Mouse (Mus musculus): ENCODE results near the gene Dock10.

Gene Dock10

GRCm38 (mm10) chr1:80616671-80617070 lies 141.7 kb downstream of the Dock10 start:
- DNase-seq (ENCODE audit: low read depth, low spot score) = no peak

- no peak for DNase-seq (ENCODE audit: low read depth, low spot score)
Observed at GRCm38 (mm10) chr1:80614750-80615149, 143.6 kb downstream of the Dock10 start.

- DNase-seq (ENCODE audit: low read depth, low spot score) = no peak
Observed at GRCm38 (mm10) chr1:80613395-80614011, 144.8 kb downstream of the Dock10 start.

GRCm38 (mm10) chr1:80607546-80607945 lies 150.8 kb downstream of the Dock10 start:
- DNase-seq (ENCODE audit: low read depth, low spot score) = no peak

GRCm38 (mm10) chr1:80606131-80606754 lies 152.1 kb downstream of the Dock10 start:
- DNase-seq (ENCODE audit: low read depth, low spot score) = no peak

- no peak for DNase-seq (ENCODE audit: low read depth, low spot score)
Observed at GRCm38 (mm10) chr1:80604332-80604731, 154.0 kb downstream of the Dock10 start.

GRCm38 (mm10) chr1:80603081-80603480 lies 155.2 kb downstream of the Dock10 start:
- no peak for DNase-seq (ENCODE audit: low read depth, low spot score)

GRCm38 (mm10) chr1:80583281-80583680 lies 175.0 kb downstream of the Dock10 start:
- DNase-seq (ENCODE audit: low read depth, low spot score) = no peak

- DNase-seq (ENCODE audit: low read depth, low spot score) = no peak
Observed at GRCm38 (mm10) chr1:80582186-80582585, 176.1 kb downstream of the Dock10 start.

GRCm38 (mm10) chr1:80576898-80577297 lies 181.4 kb downstream of the Dock10 start:
- no peak for DNase-seq (ENCODE audit: low read depth, low spot score)

GRCm38 (mm10) chr1:80556446-80556845 lies 201.9 kb downstream of the Dock10 start:
- DNase-seq (ENCODE audit: low read depth, low spot score) = no peak

- DNase-seq (ENCODE audit: low read depth, low spot score) = no peak
Observed at GRCm38 (mm10) chr1:80541522-80541921, 216.8 kb downstream of the Dock10 start.

GRCm38 (mm10) chr1:80522197-80522596 lies 236.1 kb downstream of the Dock10 start:
- no peak for DNase-seq (ENCODE audit: low read depth, low spot score)

- DNase-seq (ENCODE audit: low read depth, low spot score) = no peak
Observed at GRCm38 (mm10) chr1:80520456-80520855, 237.9 kb downstream of the Dock10 start.

- no peak for DNase-seq (ENCODE audit: low read depth, low spot score)
Observed at GRCm38 (mm10) chr1:80519893-80520292, 238.4 kb downstream of the Dock10 start.

GRCm38 (mm10) chr1:80515836-80516235 lies 242.5 kb downstream of the Dock10 start:
- DNase-seq (ENCODE audit: low read depth, low spot score) = no peak

GRCm38 (mm10) chr1:80512210-80512948 lies 245.9 kb downstream of the Dock10 start:
- DNase-seq (ENCODE audit: low read depth, low spot score) = no peak

GRCm38 (mm10) chr1:80504757-80505156 lies 253.6 kb downstream of the Dock10 start:
- no peak for DNase-seq (ENCODE audit: low read depth, low spot score)

- DNase-seq (ENCODE audit: low read depth, low spot score) = no peak
Observed at GRCm38 (mm10) chr1:80504081-80504480, 254.2 kb downstream of the Dock10 start.

GRCm38 (mm10) chr1:80502456-80503165 lies 255.7 kb downstream of the Dock10 start:
- DNase-seq (ENCODE audit: low read depth, low spot score) = no peak

GRCm38 (mm10) chr1:80499264-80499663 lies 259.1 kb downstream of the Dock10 start:
- DNase-seq (ENCODE audit: low read depth, low spot score) = no peak

GRCm38 (mm10) chr1:80496360-80496759 lies 262.0 kb downstream of the Dock10 start:
- no peak for DNase-seq (ENCODE audit: low read depth, low spot score)
